Mouse (Mus musculus) limb, embryonic 14.5 days (tissue): ENCODE results near the gene Abhd2. TPM values are rescaled to one million over a fixed set of nuclear protein-coding genes. Genes with fewer than 3 reads are reported as not detected.

Experiments used
- ATAC-seq: fragments of 200-750 bp; cut with Nextera tagmentation; 2 replicates; pipeline ENCODE4 v1.8.0; 2017; ENCODE audit warnings: low read depth, moderate number of reproducible peaks, moderate TSS enrichment; ENCODE audit not compliant: low FRiP score
- DNase-seq: peaks from one replicate; pipeline ENCODE4 v3.0.0-alpha.2; 2015; ENCODE audit warnings: low spot score
- H3K27ac ChIP-seq: fragments of 300-500 bp; sonication (generic); replicated peaks from 2 replicates; pipeline ENCODE4 v1.5.1; 2014; ENCODE audit warnings: low read depth, mild to moderate bottlenecking, low read length, moderate library complexity, mixed read lengths
- H3K27me3 ChIP-seq: fragments of 300-500 bp; sonication (generic); 2 replicates; pipeline ENCODE4 v1.6.1; 2014; ENCODE audit warnings: low read length, mixed read lengths; ENCODE audit not compliant: control insufficient read depth, insufficient read depth
- H3K36me3 ChIP-seq: fragments of 300-500 bp; sonication (generic); 2 replicates; pipeline ENCODE4 v1.6.1; 2014; ENCODE audit warnings: mild to moderate bottlenecking, low read length, moderate library complexity, mixed read lengths; ENCODE audit not compliant: control insufficient read depth, insufficient read depth
- H3K4me1 ChIP-seq: fragments of 300-500 bp; sonication (generic); 2 replicates; pipeline ENCODE4 v1.6.1; 2014; ENCODE audit warnings: antibody characterized with exemption, low read length, mixed read lengths; ENCODE audit not compliant: control insufficient read depth, insufficient read depth
- H3K4me2 ChIP-seq: fragments of 300-500 bp; sonication (generic); replicated peaks from 2 replicates; pipeline ENCODE4 v1.6.1; 2014; ENCODE audit warnings: low read depth, mild to moderate bottlenecking, low read length, moderate library complexity; ENCODE audit not compliant: severe bottlenecking
- H3K4me3 ChIP-seq: fragments of 300-500 bp; sonication (generic); replicated peaks from 2 replicates; pipeline ENCODE4 v1.5.1; 2014; ENCODE audit warnings: low read length
- H3K9ac ChIP-seq: fragments of 300-500 bp; sonication (generic); 2 replicates; pipeline ENCODE4 v1.6.1; 2014; ENCODE audit warnings: mild to moderate bottlenecking, low read depth, low read length, moderate library complexity; ENCODE audit not compliant: severe bottlenecking
- H3K9me3 ChIP-seq: fragments of 300-500 bp; sonication (generic); 2 replicates; pipeline ENCODE4 v1.6.1; 2016; ENCODE audit warnings: low read length; ENCODE audit not compliant: control insufficient read depth
- POLR2A ChIP-seq: fragments of 200-500 bp; IDR thresholded peaks from 2 replicates; pipeline ENCODE4 v1.8.0; 2012; ENCODE audit warnings: inconsistent platforms, mild to moderate bottlenecking, moderate library complexity, borderline replicate concordance; ENCODE audit not compliant: insufficient read depth, insufficient read length; ENCODE audit errors: extremely low read depth
- WGBS: fragments of 180-500 bp; shearing (Covaris S2); extraction: QIAGEN DNeasy Blood & Tissue Kit; methylation state at CpG from one replicate; pipeline ENCODE4 v1.1.7; 2014; 5-methylcytosine and 5-hydroxymethylcytosine counted together
- polyA plus RNA-seq, 2 experiments: library from polyadenylated mRNA; depleted of rRNA in 1 of 2; stranded (reverse) in 1 of 2; unstranded in 1 of 2; fragments of >200 nt; fragmentation: Nextera tagmentation in 1 of 2; extraction: Ambion mirVana in 1 of 2; gene quantifications; 2 replicates each; pipeline versions ENCODE4 v1.2.1 to v1.2.3; 2012 to 2014

The Abhd2 gene
- polyA plus RNA-seq, 2 experiments, result 7.8 to 10.9 TPM

GRCm38 (mm10) chr7:79285408-79285807, 12.4 kb downstream of the Abhd2 start:
- no peaks in the 10 kb centered on the region for H3K36me3 ChIP-seq
- no peak overlapping the region for H3K27ac ChIP-seq
- H3K4me3 ChIP-seq, result no peak overlapping the region
- peaks cover 3% of the 10 kb centered on the region; the same call in 1 of the 2 replicates for H3K4me1 ChIP-seq
- 91% methylated on average over 13 of the region's 13 CpGs for WGBS
- no peak for TF ChIP-seq POLR2A
- no peak overlapping the region for H3K9ac ChIP-seq
- ATAC-seq, result no peak
- H3K9me3 ChIP-seq, result no peaks in the 10 kb centered on the region
- no peak overlapping the region for H3K4me2 ChIP-seq
- DNase-seq, result no peak
- H3K27me3 ChIP-seq, result no peaks in the 10 kb centered on the region

GRCm38 (mm10) chr7:79287226-79287625, 14.2 kb downstream of the Abhd2 start:
- 82% methylated on average over 6 of the region's 6 CpGs for whole genome bisulfite sequencing
- no peak overlapping the region for H3K27ac ChIP-seq
- no peak for ATAC-seq
- H3K4me2 ChIP-seq, result no peak overlapping the region
- H3K4me1 ChIP-seq, result peaks cover 3% of the 10 kb centered on the region; the same call in 1 of the 2 replicates
- H3K9ac ChIP-seq, result no peak overlapping the region
- no peaks in the 10 kb centered on the region for H3K36me3 ChIP-seq
- no peaks in the 10 kb centered on the region for H3K9me3 ChIP-seq
- no peak for TF ChIP-seq POLR2A
- H3K4me3 ChIP-seq, result no peak overlapping the region
- no peaks in the 10 kb centered on the region for H3K27me3 ChIP-seq
- no peak for DNase-seq

DNA sequence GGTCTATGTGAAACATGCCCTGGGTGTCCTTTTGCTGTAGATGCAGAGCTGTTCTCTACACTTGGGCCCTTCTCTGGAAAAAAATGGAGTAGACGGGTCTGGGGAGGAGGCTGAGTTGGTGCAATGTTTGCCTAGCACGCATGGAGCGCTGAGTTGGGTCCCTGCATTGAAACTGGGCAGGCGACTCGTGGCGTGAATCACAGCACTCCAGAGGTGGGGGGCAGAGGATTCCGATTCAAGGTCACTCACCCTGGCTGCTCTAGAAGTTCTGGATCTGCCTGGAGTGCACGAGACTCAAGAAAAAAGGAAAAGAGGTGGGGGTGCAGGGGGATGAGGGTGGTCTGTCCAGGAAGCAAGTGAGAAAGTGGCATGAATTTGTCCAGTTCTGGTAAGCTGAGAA, 14.9 kb downstream of the Abhd2 start:
- DNase-seq (no peak), ATAC-seq (no peak)
- Histone ChIP-seq H3K36me3 (no peaks in the 10 kb centered on the region), H3K4me1 (peaks cover 7% of the 10 kb centered on the region; the same call in 1 of the 2 replicates), H3K4me3 (no peak overlapping the region), H3K9me3 (no peaks in the 10 kb centered on the region), H3K27ac (no peak overlapping the region), H3K4me2 (no peak overlapping the region), H3K27me3 (no peaks in the 10 kb centered on the region), H3K9ac (no peak overlapping the region)
- 92% methylated on average over 8 of the region's 8 CpGs for WGBS
- no peak for TF ChIP-seq POLR2A

DNA sequence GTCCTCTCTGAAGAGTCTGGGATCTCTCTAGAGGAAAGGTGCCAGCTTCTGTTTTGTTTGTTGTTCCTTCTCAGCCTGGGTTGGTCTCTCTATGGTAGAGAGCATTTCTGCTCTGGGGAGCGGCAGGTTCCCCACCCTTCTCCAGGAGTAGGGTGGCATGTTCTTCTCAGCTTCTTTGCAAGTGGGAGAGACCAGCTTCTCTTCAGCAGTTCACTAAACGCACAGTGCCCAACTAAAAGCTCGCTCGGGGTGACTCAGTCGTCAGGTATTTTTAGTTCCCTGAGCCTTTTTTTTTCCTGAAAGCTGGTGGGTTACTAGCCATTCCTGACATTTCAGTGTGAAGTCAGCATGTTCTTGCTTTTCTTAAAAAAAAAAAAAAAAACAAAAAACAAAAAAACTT, 15.4 kb downstream of the Abhd2 start:
- Histone ChIP-seq H3K4me2 (no peak overlapping the region), H3K27ac (no peak overlapping the region), H3K27me3 (no peaks in the 10 kb centered on the region), H3K36me3 (no peaks in the 10 kb centered on the region), H3K4me3 (no peak overlapping the region), H3K9me3 (no peaks in the 10 kb centered on the region), H3K9ac (no peak overlapping the region), H3K4me1 (peaks cover 5% of the 10 kb centered on the region; the same call in 1 of the 2 replicates)
- WGBS, result 94% methylated on average over 5 of the region's 5 CpGs
- no peak for TF ChIP-seq POLR2A
- no peak for DNase-seq
- ATAC-seq, result no peak

DNA sequence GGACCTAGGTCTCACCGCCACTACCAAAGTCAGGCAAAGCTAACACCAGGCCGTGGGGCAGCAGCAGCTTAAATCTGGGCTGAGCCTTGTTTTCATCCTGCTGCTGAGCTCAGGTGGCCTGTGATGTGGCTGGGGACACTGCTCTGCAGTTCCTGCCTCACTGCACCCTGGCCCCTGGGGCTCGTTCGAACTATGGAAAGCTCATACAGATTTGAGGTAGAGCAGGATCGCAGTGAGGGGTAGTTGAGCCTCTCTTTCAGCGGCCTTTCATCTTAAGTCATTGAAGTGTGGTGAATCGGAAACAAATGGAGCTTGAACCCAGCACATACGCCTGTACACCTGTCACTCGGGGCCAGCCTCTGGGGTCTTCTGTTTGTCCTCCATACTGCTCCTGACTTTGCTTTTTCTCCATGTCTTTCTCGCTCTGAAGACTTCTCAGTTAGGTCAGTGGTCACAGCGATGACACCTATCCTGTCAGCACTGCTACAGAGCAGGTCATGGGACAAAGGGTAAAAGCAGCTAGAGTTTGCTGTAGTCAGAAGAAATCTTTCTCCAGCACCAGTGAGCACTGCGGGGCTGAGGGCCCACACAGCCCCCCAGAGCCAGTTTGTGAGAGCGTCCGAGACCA, 20.7 kb downstream of the Abhd2 start:
- TF ChIP-seq POLR2A, result no peak
- WGBS, result 83% methylated on average over 14 of the region's 14 CpGs
- ATAC-seq (no peak), DNase-seq (no peak)
- no peak overlapping the region for H3K4me3 ChIP-seq
- no peak overlapping the region for H3K9ac ChIP-seq
- H3K36me3 ChIP-seq, result peaks cover 9% of the 10 kb centered on the region; the same call in 1 of the 2 replicates
- peaks cover 4% of the 10 kb centered on the region for H3K4me1 ChIP-seq
- no peaks in the 10 kb centered on the region for H3K9me3 ChIP-seq
- no peak overlapping the region for H3K4me2 ChIP-seq
- no peaks in the 10 kb centered on the region for H3K27me3 ChIP-seq
- no peak overlapping the region for H3K27ac ChIP-seq

DNA sequence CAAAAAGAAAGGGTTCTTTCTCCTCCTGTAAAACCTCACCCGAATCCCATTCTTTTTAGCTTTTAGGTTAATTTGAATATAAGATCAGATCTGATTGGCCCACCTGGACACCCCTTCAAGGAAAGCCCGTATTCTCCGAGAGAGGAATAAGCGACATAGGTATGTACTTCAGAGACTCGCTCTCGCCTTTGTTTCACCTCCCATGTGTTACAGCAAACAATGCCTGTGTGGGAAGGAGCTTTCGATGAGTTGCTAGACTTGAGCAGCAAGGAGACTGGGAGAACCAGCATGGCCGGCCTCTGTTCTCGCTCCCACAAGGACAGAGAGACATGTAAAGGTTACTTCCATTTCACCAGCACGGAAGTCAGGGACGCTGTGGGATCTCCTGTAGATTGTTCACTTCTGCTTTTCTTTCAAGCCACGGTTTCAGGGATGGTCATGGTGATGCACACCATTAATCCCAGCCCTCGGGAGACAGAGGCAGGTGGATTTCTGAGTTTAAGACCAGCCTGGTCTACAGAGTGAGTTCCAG, 21.5 kb downstream of the Abhd2 start:
- no peak for TF ChIP-seq POLR2A
- Histone ChIP-seq H3K4me3 (no peak overlapping the region), H3K27ac (no peak overlapping the region), H3K9me3 (no peaks in the 10 kb centered on the region), H3K9ac (no peak overlapping the region), H3K4me1 (peaks cover 4% of the 10 kb centered on the region), H3K36me3 (peaks cover 9% of the 10 kb centered on the region; the same call in 1 of the 2 replicates), H3K4me2 (no peak overlapping the region), H3K27me3 (no peaks in the 10 kb centered on the region)
- DNase-seq (no peak), ATAC-seq (no peak)
- 92% methylated on average over 13 of the region's 13 CpGs for WGBS
